Mouse (Mus musculus) urinary bladder, postnatal 14 days (tissue): ENCODE results near the gene Fbxw24.
"Not testable (repeated sequence)": the region's sequence is repeated elsewhere in the genome, so short reads cannot be mapped to it uniquely, and the experiment has no call there.

ENCODE experiments used
- DNase-seq: peaks from one replicate; pipeline ENCODE4 v3.0.0; 2021; ENCODE audit warnings: low spot score

Fbxw24 gene

DNA sequence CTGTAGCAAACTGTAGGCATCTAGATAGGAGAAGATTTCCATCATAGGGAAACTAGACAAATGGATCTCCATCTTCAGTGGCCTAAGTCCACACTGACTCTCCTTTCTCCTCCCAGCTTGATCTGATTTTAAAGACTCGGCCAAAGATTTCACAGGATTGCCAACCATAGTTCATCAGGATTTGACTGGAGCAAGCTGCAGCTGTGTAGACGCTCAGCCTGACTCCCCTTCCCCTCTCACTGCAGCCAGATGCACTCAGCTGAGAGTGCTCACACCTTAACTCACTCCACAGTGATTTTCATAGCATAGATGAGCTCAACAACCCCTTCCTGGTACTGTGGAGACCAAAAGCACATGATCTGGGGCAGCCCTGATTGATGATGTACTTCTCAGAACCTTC is at the start of gene Fbxw24:
Gene Fbxw24, minus strand, starts transcription at position 101 of the 400 bp plus-strand sequence.
- not testable (repeated sequence) for DNase-seq

DNA sequence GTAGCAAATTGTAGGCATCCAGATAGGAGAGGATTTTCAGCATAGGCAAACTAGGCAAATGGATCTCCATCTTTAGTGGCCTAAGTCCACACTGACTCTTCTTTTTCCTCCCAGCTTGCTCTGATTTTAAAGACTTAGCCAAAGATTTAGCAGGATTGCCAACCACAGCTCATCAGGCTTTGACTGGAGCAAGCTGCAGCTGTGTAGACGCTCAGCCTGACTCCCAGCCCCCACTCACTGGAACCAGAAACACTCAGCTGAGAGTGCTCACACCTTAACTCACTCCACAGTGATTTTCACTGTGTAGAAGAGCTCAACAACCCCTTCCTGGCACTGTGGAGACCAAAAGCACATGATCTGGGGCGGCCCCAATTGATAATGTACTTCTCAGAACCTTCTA is 38.7 kb upstream of the Fbxw24 start, which contains the start of gene Fbxw25:
Gene Fbxw25, minus strand, starts transcription at position 101 of the 400 bp plus-strand sequence.
- not testable (repeated sequence) for DNase-seq

DNA sequence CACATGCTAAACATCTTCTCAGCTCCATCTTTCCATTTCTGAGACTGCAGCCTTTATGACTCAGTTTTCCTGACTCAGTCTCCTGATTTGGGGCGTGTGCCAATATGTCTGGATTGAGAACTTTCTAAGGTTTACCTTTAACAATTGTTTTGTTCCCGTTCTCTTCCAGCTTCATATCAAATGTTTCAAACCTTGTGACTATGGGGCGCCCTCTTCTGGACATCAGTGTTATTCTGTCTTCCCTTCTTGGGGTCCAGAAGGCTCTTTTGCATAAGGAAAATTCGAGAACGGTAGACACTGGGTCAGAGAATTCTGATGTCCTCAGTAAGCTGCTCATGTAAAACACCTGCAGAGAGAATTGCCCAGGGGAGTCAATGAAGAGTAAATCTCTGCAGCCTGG is 19.0 kb downstream of the Fbxw24 start:
- DNase-seq, result peak; percentile 31

DNA sequence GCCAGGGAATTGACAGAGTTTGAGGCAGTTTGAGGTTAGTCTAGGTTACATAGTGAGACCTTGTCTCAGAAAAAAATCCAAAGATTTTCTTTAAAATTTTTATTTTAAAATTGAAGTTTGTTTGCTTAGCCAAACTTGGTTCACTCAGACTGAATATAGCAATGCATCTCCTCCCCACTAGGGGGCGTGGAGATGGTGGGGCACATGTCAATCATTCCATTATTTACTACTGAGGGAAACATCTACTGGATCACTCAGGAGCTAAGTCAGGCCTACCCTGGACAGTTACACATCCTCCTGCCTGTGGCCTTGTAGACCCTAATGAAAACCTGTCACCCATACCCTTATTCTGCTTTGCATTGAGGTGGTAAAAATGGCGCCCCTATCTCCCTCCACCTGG is 23.7 kb downstream of the Fbxw24 start:
- DNase-seq, result not testable (repeated sequence)

DNA sequence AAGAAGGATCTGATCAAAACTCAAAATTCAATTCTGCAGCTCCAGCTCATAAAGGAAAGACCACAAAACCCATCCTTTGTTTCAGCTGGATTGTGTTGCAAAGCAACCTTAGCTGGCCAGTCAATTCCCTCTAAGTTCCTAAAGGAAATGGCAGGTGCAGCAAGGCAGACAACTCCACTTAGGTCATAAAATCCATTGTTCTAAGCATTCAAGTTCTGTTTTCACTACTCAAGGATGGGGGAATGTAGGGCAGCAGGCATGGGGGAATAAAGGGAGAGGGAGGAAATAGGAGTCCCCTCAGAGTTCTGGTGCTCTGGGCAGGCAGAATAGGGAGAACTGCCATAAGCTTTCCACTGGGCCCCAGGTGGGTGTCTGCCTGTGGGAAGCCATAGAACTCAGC is 28.6 kb downstream of the Fbxw24 start:
- DNase-seq, result no peak

DNA sequence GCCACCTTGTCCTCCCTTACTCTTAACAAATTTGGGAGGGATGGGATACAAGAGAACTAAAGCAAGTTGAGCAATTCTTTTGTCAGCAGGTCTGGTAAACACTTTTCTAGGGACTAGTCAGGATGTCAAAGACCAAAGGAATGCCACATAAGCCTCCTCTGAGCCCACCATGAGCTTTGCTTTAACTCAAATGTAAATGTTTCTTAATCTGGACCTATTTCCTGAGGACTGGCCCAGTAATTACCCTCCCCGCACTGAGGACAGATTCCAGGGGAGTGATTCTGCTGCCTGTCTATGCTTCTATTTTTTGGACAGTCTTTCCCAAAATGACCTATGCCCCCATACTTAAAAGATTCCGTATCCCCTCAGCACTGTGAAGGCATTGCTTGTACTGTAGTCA is 31.0 kb downstream of the Fbxw24 start:
- no peak for DNase-seq

DNA sequence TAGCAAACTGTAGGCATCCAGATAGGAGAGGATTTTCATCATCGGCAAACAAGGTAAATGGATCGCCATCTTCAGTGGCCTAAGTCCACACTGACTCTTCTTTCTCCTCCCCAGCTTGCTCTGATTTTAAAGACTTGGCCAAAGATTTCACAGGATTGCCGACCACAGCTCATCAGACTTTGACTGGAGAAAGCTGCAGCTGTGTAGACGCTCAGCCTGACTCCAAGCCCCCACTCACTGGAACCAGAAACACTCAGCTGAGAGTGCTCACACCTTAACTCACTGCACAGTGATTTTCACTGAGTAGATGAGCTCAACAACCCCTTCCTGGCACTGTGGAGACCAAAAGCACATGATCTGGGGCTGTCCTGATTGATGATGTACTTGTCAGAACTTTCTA is 57.7 kb downstream of the Fbxw24 start, which contains the start of gene Fbxw15:
Gene Fbxw15, minus strand, starts transcription at position 101 of the 400 bp plus-strand sequence.
- DNase-seq, result not testable (repeated sequence)

DNA sequence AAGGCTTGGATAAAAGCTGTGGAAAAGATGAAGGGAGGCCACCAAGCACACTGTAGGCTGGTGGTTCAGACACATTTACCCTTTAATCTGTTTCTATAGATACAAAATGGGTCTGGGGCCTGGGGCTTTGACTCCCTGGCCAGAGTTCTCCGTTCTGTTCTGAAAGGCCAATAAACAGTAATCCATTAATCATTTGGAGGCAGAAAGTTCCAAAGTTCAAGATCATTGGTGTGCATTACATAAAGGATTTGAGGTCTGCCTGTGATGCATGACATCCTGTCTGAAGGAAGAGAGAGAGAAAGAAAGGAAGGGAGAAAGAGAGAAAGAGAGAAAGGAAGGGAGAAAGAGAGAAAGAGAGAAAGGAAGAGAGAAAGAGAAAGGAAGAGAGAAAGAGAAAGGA is 60.3 kb downstream of the Fbxw24 start:
- no peak for DNase-seq

DNA sequence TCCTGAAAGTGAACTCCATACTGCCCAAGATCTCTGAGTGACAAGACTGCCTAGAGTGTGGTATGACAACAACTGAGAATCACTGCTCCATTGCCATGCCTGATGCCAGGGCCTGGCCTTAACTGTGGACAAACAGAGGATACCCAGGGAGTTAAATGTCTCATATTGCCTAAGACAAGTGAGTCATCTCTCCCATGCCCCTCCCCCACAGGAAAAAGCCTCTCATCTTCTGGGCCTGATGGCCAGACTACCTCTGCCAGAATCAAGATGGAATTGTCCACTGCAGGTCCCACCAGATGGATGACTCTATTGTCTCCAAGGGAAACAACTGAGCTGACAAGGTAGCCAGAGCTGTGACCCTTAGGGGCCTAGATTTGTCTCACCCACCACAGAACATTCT is 63.8 kb downstream of the Fbxw24 start:
- DNase-seq, result not testable (repeated sequence)

DNA sequence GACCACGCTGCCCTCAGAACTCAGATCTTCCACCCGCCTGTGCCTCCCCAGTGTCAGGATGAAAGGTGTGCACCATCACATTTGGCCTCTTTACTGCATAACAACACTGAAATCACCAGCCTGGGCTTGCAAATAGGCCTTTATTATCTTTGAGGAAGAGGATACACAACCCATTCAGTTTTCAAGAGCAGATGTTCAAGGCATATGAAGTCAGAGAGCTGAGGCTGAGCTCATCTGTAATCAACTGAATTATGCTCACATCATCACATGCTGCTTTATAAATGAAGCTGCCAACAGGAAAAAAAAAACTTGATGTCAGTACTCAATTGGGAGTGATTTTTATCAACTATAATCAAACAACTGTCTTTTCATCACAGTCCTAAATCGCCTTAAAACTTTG is 73.4 kb downstream of the Fbxw24 start:
- no peak for DNase-seq
